Mouse (Mus musculus) layer of hippocampus, postnatal 36 days (tissue): ENCODE measurements at regions not wholly inside any gene's neighbourhood (a gene's known extent, or its start where the extent isn't known, plus 50 kb on each side); places are given as distances from the start of the nearest gene placed in this dataset.
A peak's percentile ranks its signal among the peaks of the same experiment; 100 is the strongest.

Experiments used
- DNase-seq, 2 experiments: peaks; one replicate each; pipeline ENCODE4 v3.0.0; 2022

- no peak for DNase-seq
These were observed 180.6 kb downstream of the Irx2 start for GRCm38 (mm10) chr13:72809226-72809625.

- DNase-seq = no peak
These were observed 182.0 kb downstream of the Irx2 start for GRCm38 (mm10) chr13:72810626-72811025.

- no peak for DNase-seq
These were observed 186.0 kb downstream of the Irx2 start for GRCm38 (mm10) chr13:72814616-72815015.

GRCm38 (mm10) chr13:72815236-72815932 lies 186.8 kb downstream of the Irx2 start:
- DNase-seq = no peak

- no peak for DNase-seq
These were observed 187.4 kb downstream of the Irx2 start for GRCm38 (mm10) chr13:72815933-72816553.

- DNase-seq = no peak
These were observed 188.2 kb downstream of the Irx2 start for GRCm38 (mm10) chr13:72816856-72817255.

- DNase-seq = no peak
These were observed 188.9 kb downstream of the Irx2 start for GRCm38 (mm10) chr13:72817521-72817920.

GRCm38 (mm10) chr13:72817930-72818329 lies 189.3 kb downstream of the Irx2 start:
- no peak for DNase-seq

GRCm38 (mm10) chr13:72826613-72827012 lies 198.0 kb downstream of the Irx2 start:
- DNase-seq = no peak

GRCm38 (mm10) chr13:72829331-72829730 lies 200.7 kb downstream of the Irx2 start:
- DNase-seq = no peak

- no peak for DNase-seq
These were observed 204.7 kb downstream of the Irx2 start for GRCm38 (mm10) chr13:72833326-72833725.

- DNase-seq = no peak
These were observed 208.4 kb downstream of the Irx2 start for GRCm38 (mm10) chr13:72837016-72837415.

- no peak for DNase-seq
These were observed 219.5 kb downstream of the Irx2 start for GRCm38 (mm10) chr13:72848097-72848496.

- DNase-seq = no peak
These were observed 221.2 kb downstream of the Irx2 start for GRCm38 (mm10) chr13:72849841-72850240.

- DNase-seq = no peak
These were observed 224.3 kb downstream of the Irx2 start for GRCm38 (mm10) chr13:72852896-72853295.

GRCm38 (mm10) chr13:72875921-72876320 lies 247.3 kb downstream of the Irx2 start:
- DNase-seq = no peak

GRCm38 (mm10) chr13:72894982-72895381 lies 266.4 kb downstream of the Irx2 start:
- no peak for DNase-seq

GRCm38 (mm10) chr13:72902576-72902975 lies 274.0 kb downstream of the Irx2 start:
- DNase-seq = no peak

GRCm38 (mm10) chr13:72918895-72919294 lies 290.3 kb downstream of the Irx2 start:
- DNase-seq = no peak

- no peak for DNase-seq
These were observed 291.7 kb downstream of the Irx2 start for GRCm38 (mm10) chr13:72920368-72920767.

- DNase-seq = peak in 1 of 2 experiments; percentile 4
These were observed 296.0 kb downstream of the Irx2 start for GRCm38 (mm10) chr13:72924560-72925135.

- no peak for DNase-seq
These were observed 308.6 kb downstream of the Irx2 start for GRCm38 (mm10) chr13:72937246-72937645.

GRCm38 (mm10) chr13:72938156-72938874 lies 309.7 kb downstream of the Irx2 start:
- no peak for DNase-seq
